Mouse (Mus musculus) hindbrain, postnatal 0 days (tissue): ENCODE data around the gene Vmn2r33. TPM values are rescaled to one million over a fixed set of nuclear protein-coding genes. Genes with fewer than 3 reads are reported as not detected.
"Not testable (repeated sequence)": the region's sequence is repeated elsewhere in the genome, so short reads cannot be mapped to it uniquely, and the experiment has no call there.

Source experiments
- ATAC-seq: fragments of 200-750 bp; cut with Nextera tagmentation; 2 replicates; pipeline ENCODE4 v1.8.0; 2017; ENCODE audit warnings: mild to moderate bottlenecking, moderate TSS enrichment, moderate library complexity
- DNase-seq: peaks from one replicate; pipeline ENCODE4 v3.0.0-alpha.2; 2015; ENCODE audit warnings: low spot score
- H3K27ac ChIP-seq: fragments of 300-500 bp; sonication (generic); 2 replicates; pipeline ENCODE4 v1.5.1; 2014; ENCODE audit warnings: mild to moderate bottlenecking
- H3K27me3 ChIP-seq: fragments of 300-500 bp; sonication (generic); 2 replicates; pipeline ENCODE4 v1.6.1; 2014; ENCODE audit warnings: low read length, mixed read lengths; ENCODE audit not compliant: insufficient read depth
- H3K36me3 ChIP-seq: fragments of 300-500 bp; sonication (generic); 2 replicates; pipeline ENCODE4 v1.6.1; 2014; ENCODE audit warnings: low read length, mixed read lengths; ENCODE audit not compliant: insufficient read depth
- H3K4me1 ChIP-seq: fragments of 300-500 bp; sonication (generic); 2 replicates; pipeline ENCODE4 v1.6.1; 2014; ENCODE audit warnings: antibody characterized with exemption, low read length, mixed read lengths; ENCODE audit not compliant: insufficient read depth
- H3K4me2 ChIP-seq: fragments of 300-500 bp; sonication (generic); 2 replicates; pipeline ENCODE4 v1.6.1; 2014; ENCODE audit warnings: low read depth, mild to moderate bottlenecking, low read length, moderate library complexity, mixed read lengths
- H3K4me3 ChIP-seq: fragments of 300-500 bp; sonication (generic); 2 replicates; pipeline ENCODE4 v1.5.1; 2014; ENCODE audit warnings: low read length
- H3K9ac ChIP-seq: fragments of 300-500 bp; sonication (generic); replicated peaks from 2 replicates; pipeline ENCODE4 v1.6.1; 2014; ENCODE audit warnings: mild to moderate bottlenecking, low read length, moderate library complexity, mixed read lengths
- H3K9me3 ChIP-seq: fragments of 300-500 bp; sonication (generic); 2 replicates; pipeline ENCODE4 v1.6.1; 2016; ENCODE audit warnings: low read length, mixed read lengths
- polyA plus RNA-seq: library from polyadenylated mRNA; unstranded; fragments of >200 nt; fragmentation: Nextera tagmentation; extraction: Ambion mirVana; gene quantifications from 2 replicates; pipeline ENCODE4 v1.2.1, GENCODE M21; 2015
- total RNA-seq: library from RNA; depleted of rRNA; stranded (reverse); fragments of >200 nt; gene quantifications from 2 replicates; pipeline ENCODE4 v1.2.3, GENCODE M21; 2014; rRNA removed

Gene Vmn2r33
- not detected in 2 replicates for total RNA-seq
- polyA plus RNA-seq: not detected in 2 replicates

GRCm38 (mm10) chr7:7566686-7567085 lies at the start of gene Vmn2r33:
Gene Vmn2r33, minus strand, starts transcription at chr7:7566786.
- not testable (repeated sequence) for ATAC-seq, H3K4me1 ChIP-seq, H3K27me3 ChIP-seq, H3K4me2 ChIP-seq, DNase-seq, H3K36me3 ChIP-seq, H3K4me3 ChIP-seq, H3K9me3 ChIP-seq, H3K27ac ChIP-seq, H3K9ac ChIP-seq

Other genes with a start within 250 kb of the Vmn2r33 start
- not detected in 2 replicates for gene Vmn2r30, start 229.2 kb downstream of the Vmn2r33 start, total RNA-seq
- gene Vmn2r30, start 229.2 kb downstream of the Vmn2r33 start, polyA plus RNA-seq: not detected in 2 replicates
- gene Gm45783, start 192.2 kb downstream of the Vmn2r33 start, total RNA-seq: not detected in 2 replicates
- not detected in 2 replicates for gene Gm45783, start 192.2 kb downstream of the Vmn2r33 start, polyA plus RNA-seq
- gene Vmn2r31, start 167.1 kb downstream of the Vmn2r33 start, total RNA-seq: not detected in 2 replicates
- gene Vmn2r31, start 167.1 kb downstream of the Vmn2r33 start, polyA plus RNA-seq: not detected in 2 replicates
- gene Vmn2r32, start 86.8 kb downstream of the Vmn2r33 start, total RNA-seq: not detected in 2 replicates
- gene Vmn2r32, start 86.8 kb downstream of the Vmn2r33 start, polyA plus RNA-seq: not detected in 2 replicates
- gene Vmn2r34, start 122.7 kb upstream of the Vmn2r33 start, total RNA-seq: not detected in 2 replicates
- gene Vmn2r34, start 122.7 kb upstream of the Vmn2r33 start, polyA plus RNA-seq: not detected in 2 replicates